Mouse (Mus musculus) erythroblast, embryonic 14.5 days (primary cell): ENCODE data around the gene Tbc1d2.

Experiments used
- GATA1 ChIP-seq: IDR thresholded peaks from 2 replicates; pipeline ENCODE4 v1.6.1; 2012; ENCODE audit warnings: low read length, inconsistent platforms, mixed read lengths
- TAL1 ChIP-seq: IDR thresholded peaks from 3 replicates; pipeline ENCODE4 v1.6.1; 2012; ENCODE audit warnings: low read length, inconsistent platforms, mixed read lengths

DNA sequence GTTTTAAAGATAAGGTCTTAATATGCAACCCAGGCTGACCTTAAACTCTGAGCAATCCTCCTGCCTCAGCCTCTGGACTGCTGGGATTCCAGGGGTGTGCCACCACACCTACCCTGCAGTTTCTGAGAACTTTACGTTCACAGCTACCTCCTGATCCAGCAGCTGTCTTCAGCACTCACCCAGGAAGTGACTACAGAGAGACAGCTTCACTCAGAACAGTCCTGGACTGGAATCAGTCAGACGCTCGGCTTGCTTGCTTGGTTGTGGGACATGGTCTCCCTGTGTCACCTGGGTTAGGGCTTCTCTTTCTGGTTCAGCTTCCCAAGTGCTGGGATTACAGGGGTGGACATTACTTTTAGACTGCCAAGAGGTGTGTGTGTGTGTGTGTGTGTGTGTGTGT lies 93.1 kb downstream of the Tbc1d2 start:
- no peak for TF ChIP-seq TAL1
- TF ChIP-seq GATA1, result no peak
